Mouse (Mus musculus) ES-E14 (cell line): ENCODE data around the gene Prickle2. TPM values are rescaled to one million over a fixed set of nuclear protein-coding genes. Genes with fewer than 3 reads are reported as not detected.

Experiments
- DNase-seq: peaks from one replicate; pipeline ENCODE4 v3.0.0-alpha.2; 2013; ENCODE audit warnings: low read depth, low spot score
- H3K27ac ChIP-seq: 2 replicates; pipeline ENCODE4 v1.5.1; 2012; ENCODE audit warnings: low read depth, mild to moderate bottlenecking, low read length, moderate library complexity, mixed read lengths; ENCODE audit not compliant: poor library complexity, insufficient read depth, severe bottlenecking
- H3K36me3 ChIP-seq: 2 replicates; pipeline ENCODE4 v1.6.1; 2012; ENCODE audit warnings: mild to moderate bottlenecking, low read length, moderate library complexity, mixed read lengths; ENCODE audit not compliant: control insufficient read depth, poor library complexity, insufficient read depth, severe bottlenecking
- H3K4me1 ChIP-seq, 2 experiments: fragments of 150-350 bp in 1 of 2; sonication (generic) in 1 of 2; 2 replicates each; pipeline ENCODE4 v1.6.1; 2012; ENCODE audit warnings: low read length in 2 of 2, mild to moderate bottlenecking in 1 of 2, mixed read lengths in 1 of 2; ENCODE audit not compliant: control insufficient read depth in 2 of 2, insufficient read depth in 2 of 2, poor library complexity in 1 of 2
- H3K4me3 ChIP-seq, 2 experiments: fragments of 150-350 bp in 1 of 2; sonication (generic) in 1 of 2; 2 replicates each; pipeline ENCODE4 v1.5.1; 2012; ENCODE audit warnings: low read length in 2 of 2, low read depth in 1 of 2, mild to moderate bottlenecking in 1 of 2, mixed read lengths in 1 of 2; ENCODE audit not compliant: insufficient read depth in 1 of 2, poor library complexity in 1 of 2, severe bottlenecking in 1 of 2
- H3K9ac ChIP-seq: 2 replicates; pipeline ENCODE4 v1.6.1; 2012; ENCODE audit warnings: low read depth, mild to moderate bottlenecking, low read length, mixed read lengths; ENCODE audit not compliant: poor library complexity, insufficient read depth, severe bottlenecking
- H3K9me3 ChIP-seq: fragments of 150-350 bp; sonication (generic); 2 replicates; pipeline ENCODE4 v1.6.1; 2012; ENCODE audit warnings: low read depth, mild to moderate bottlenecking, low read length; ENCODE audit not compliant: control insufficient read depth, insufficient read depth
- CHD2 ChIP-seq: IDR thresholded peaks from 2 replicates; pipeline ENCODE4 v1.6.1; 2014; ENCODE audit warnings: mild to moderate bottlenecking, low read depth, low read length, inconsistent platforms
- HCFC1 ChIP-seq: IDR thresholded peaks from 2 replicates; pipeline ENCODE4 v1.6.1; 2012; ENCODE audit warnings: low read length, inconsistent platforms, borderline replicate concordance; ENCODE audit not compliant: insufficient read depth
- MAFK ChIP-seq: IDR thresholded peaks from 2 replicates; pipeline ENCODE4 v1.6.1; 2014; ENCODE audit warnings: mild to moderate bottlenecking, low read depth, low read length, inconsistent platforms; ENCODE audit not compliant: insufficient read depth
- ZC3H11A ChIP-seq: IDR thresholded peaks from 2 replicates; pipeline ENCODE4 v1.6.1; 2012; ENCODE audit warnings: low read depth, mild to moderate bottlenecking, inconsistent platforms, low read length, borderline replicate concordance
- ZNF384 ChIP-seq: IDR thresholded peaks from 2 replicates; pipeline ENCODE4 v1.6.1; 2012; ENCODE audit warnings: low read depth, low read length, inconsistent platforms
- in situ Hi-C, 2 experiments: fragments of 600-800 bp; cut with MboI; formaldehyde crosslinking; loops; one replicate each; pipeline ENCODE4 v1.15.1; 2025; ENCODE audit warnings: low sequenced_read_pairs in 2 of 2, inconsistent platforms in 1 of 2; ENCODE audit not compliant: unreplicated experiment in 2 of 2
- total RNA-seq: library from RNA; depleted of rRNA; stranded (reverse); fragments of 300-350 nt; gene quantifications from 2 replicates; pipeline ENCODE4 v1.2.3, GENCODE M21; 2012

Prickle2 gene
- total RNA-seq, 1 experiment: 1.2 TPM

DNA sequence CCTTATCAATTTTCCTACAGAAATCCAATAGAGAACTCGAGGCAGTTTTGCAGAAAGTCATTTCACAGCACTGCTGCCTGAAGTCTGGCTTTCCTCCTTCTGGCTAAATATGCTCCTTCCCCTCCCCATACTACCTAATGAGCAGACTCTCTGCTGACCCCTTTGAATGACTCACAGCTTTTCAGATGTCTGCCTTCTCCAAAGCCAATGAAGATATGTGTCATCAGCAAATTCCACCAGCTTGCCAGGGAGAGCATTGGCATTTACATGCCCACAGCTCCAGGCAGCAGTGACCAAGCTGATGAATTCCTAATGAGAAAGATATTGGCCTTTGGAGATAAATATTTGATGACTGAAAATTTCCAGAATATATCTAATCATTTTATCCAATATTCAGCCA is 121.9 kb downstream of the Prickle2 start:
- Histone ChIP-seq H3K4me3 (no peak overlapping the region), H3K9me3 (no peaks in the 10 kb centered on the region), H3K27ac (no peak overlapping the region), H3K36me3 (no peaks in the 10 kb centered on the region), H3K9ac (no peak overlapping the region), H3K4me1 (no peaks in the 10 kb centered on the region)
- TF ChIP-seq ZNF384 (no peak), ZC3H11A (no peak), HCFC1 (no peak), CHD2 (no peak), MAFK (no peak)
- in situ Hi-C loops: no loop called here
- no peak for DNase-seq

DNA sequence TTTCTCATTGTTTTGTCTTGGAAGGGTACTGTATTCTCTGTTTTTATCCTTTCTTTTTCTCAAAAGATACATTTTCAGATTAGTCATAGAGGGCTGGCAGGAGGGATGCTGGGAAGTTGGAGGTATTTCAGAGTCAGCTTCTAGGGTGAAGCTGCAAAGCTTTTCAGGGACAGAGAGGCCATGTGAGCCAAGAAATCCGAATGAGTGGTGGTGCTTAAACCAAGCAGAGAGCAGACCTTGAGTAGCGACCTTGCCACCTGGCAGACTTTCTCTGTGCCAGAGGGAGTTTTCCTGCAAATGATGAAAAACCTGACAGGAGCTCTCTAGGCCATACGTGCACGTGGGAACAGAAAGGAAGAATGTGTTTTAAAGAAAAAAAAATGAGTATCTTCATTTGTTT is 130.7 kb downstream of the Prickle2 start:
- no peak for DNase-seq
- Histone ChIP-seq H3K9ac (no peak overlapping the region), H3K27ac (no peak overlapping the region), H3K4me3 (no peak overlapping the region), H3K36me3 (no peaks in the 10 kb centered on the region), H3K4me1 (no peaks in the 10 kb centered on the region; a peak in 1 of 4 replicates), H3K9me3 (no peaks in the 10 kb centered on the region)
- no peak for TF ChIP-seq MAFK
- TF ChIP-seq ZC3H11A: no peak
- TF ChIP-seq ZNF384: no peak
- no peak for TF ChIP-seq CHD2
- no peak for TF ChIP-seq HCFC1
- in situ Hi-C loops: no loop called here

DNA sequence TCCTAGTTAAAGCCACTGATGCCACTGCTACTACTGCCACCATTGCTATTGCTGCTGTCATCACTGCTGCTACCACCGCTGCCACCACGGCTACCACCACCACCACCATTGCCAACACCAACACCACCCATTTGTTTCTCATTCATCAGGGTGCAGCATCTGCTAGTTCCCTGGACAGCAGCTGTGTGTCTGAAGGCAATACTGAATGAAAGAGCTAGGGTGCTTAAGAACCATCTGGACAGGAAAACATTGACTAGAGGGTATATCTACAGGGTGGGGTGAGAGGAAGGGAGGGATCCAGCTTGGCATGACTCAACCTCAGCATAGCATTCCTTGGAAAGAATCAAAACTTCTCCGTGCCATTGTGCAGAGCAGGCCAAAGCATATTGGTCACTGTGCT is 133.8 kb downstream of the Prickle2 start:
- DNase-seq: no peak
- Histone ChIP-seq H3K9me3 (no peaks in the 10 kb centered on the region), H3K36me3 (no peaks in the 10 kb centered on the region), H3K27ac (no peak overlapping the region), H3K4me1 (no peaks in the 10 kb centered on the region; a peak in 1 of 4 replicates), H3K9ac (no peak overlapping the region), H3K4me3 (no peak overlapping the region)
- in situ Hi-C loops: loop anchor here in 1 of 2 experiments (25.0 kb wide), 1 partner anchor 285 kb away; no protein-coding TSS in a partner anchor
- no peak for TF ChIP-seq ZC3H11A
- no peak for TF ChIP-seq MAFK
- TF ChIP-seq CHD2: no peak
- TF ChIP-seq ZNF384: no peak
- no peak for TF ChIP-seq HCFC1

DNA sequence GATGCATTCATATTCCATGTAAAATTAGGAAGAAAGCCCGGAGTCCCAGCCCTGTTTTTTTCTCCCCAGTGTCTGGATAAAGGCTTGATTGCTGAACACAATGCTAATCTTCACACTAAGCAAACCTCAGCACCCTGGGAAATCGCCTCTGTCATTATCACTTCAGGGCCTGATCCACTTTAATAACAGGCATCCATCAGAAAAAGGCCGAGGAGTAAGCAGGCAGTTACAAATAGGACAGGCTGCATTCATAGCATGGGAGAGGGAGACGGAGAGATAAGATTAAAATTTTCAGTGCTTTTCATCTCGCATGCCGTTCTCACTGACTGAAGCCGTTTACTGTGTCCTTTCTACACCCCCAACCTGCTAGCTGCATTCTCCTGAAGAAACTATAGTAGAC is 135.9 kb downstream of the Prickle2 start:
- DNase-seq: no peak
- Histone ChIP-seq H3K9ac (no peak overlapping the region), H3K27ac (no peak overlapping the region), H3K36me3 (no peaks in the 10 kb centered on the region), H3K4me1 (no peaks in the 10 kb centered on the region), H3K4me3 (no peak overlapping the region), H3K9me3 (no peaks in the 10 kb centered on the region)
- TF ChIP-seq HCFC1 (no peak), ZNF384 (no peak), ZC3H11A (no peak), CHD2 (no peak), MAFK (no peak)
- in situ Hi-C loops: loop anchor here in 1 of 2 experiments (25.0 kb wide), 1 partner anchor 283 kb away; no protein-coding TSS in a partner anchor

DNA sequence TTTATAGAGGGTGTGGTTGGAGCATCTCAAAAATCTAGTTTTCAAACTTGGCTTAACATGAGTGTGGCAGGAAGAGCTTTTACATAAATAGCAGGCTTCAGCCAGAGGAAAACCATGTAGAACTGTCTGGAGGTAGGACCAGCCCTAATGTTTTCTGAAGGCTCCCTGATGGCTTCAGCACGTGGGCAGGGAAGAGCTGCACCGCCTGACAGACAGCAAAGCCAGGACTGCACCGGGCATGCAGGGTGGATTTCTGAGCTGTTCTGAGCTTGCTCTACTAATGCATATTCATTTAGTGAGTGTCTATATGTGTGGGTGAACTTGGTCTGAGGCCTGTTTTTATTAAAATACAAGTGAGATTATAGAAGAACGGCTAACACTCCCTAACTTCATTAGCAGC is 136.7 kb downstream of the Prickle2 start:
- no peak for DNase-seq
- H3K9me3 ChIP-seq: no peaks in the 10 kb centered on the region
- H3K4me3 ChIP-seq: no peak overlapping the region
- no peak overlapping the region for H3K9ac ChIP-seq
- TF ChIP-seq ZNF384 (no peak), HCFC1 (no peak), CHD2 (no peak)
- H3K27ac ChIP-seq: no peak overlapping the region
- in situ Hi-C loops: loop anchor here (10.0 to 25.0 kb wide), 2 partner anchors 282 to 284 kb away; no protein-coding TSS in a partner anchor
- H3K4me1 ChIP-seq: no peaks in the 10 kb centered on the region
- no peaks in the 10 kb centered on the region for H3K36me3 ChIP-seq
